Mouse (Mus musculus): ENCODE data around the gene Rest. TPM values are rescaled to one million over a fixed set of nuclear protein-coding genes. Genes with fewer than 3 reads are reported as not detected.
A peak's percentile ranks its signal among the peaks of the same experiment; 100 is the strongest.

The Rest gene
- total RNA-seq, 2 experiments from 2014 or later, result 4.3 to 4.4 TPM

- no peak for DNase-seq (ENCODE audit: low spot score in 2 of 2)
Observed at GRCm38 (mm10) chr5:77307821-77308553, 42.7 kb downstream of the Rest start.

- no peak for DNase-seq (ENCODE audit: low spot score in 2 of 2)
Observed at GRCm38 (mm10) chr5:77309051-77309906, 44.0 kb downstream of the Rest start.

GRCm38 (mm10) chr5:77309924-77310772, 44.9 kb downstream of the Rest start, which contains the start of the genes Noa1 and Polr2b:
TSS of gene Noa1 (minus strand) at chr5:77310084.
TSS of gene Polr2b (plus strand) at chr5:77310147.
- DNase-seq (ENCODE audit: low spot score in 2 of 2), result peak; percentile 96 to 99

- DNase-seq (ENCODE audit: low spot score in 2 of 2), result no peak
Observed at GRCm38 (mm10) chr5:77314206-77314605, 48.9 kb downstream of the Rest start.

GRCm38 (mm10) chr5:77314986-77315385, 49.7 kb downstream of the Rest start:
- DNase-seq (ENCODE audit: low spot score in 2 of 2), result no peak

- no peak for DNase-seq (ENCODE audit: low spot score in 2 of 2)
Observed at GRCm38 (mm10) chr5:77324936-77325335, 59.6 kb downstream of the Rest start.

- DNase-seq (ENCODE audit: low spot score in 2 of 2), result no peak
Observed at GRCm38 (mm10) chr5:77330154-77330553, 64.9 kb downstream of the Rest start.

Small RNAs within 50 kb of the gene (microRNA-seq; reads per million reads assigned to microRNA genes)
- 0 reads per million in 2 experiments for gene Mir5098

Other genes starting within 250 kb of the Rest start
- gene Thegl, start 249.5 kb upstream of the Rest start, total RNA-seq (2021), result 1 to 10 TPM in 1 of 2 experiments, under 1 TPM in 1; 0.97 to 1.1 TPM
- 10 to 100 TPM; 82.2 to 84.9 TPM for gene Hopx, start 150.4 kb upstream of the Rest start, total RNA-seq (2021)
- gene Spink2, start 54.0 kb upstream of the Rest start, total RNA-seq (2021), result not detected
- gene Noa1, start 44.6 kb downstream of the Rest start, total RNA-seq (2021), result 10 to 100 TPM; 24.5 to 24.8 TPM
- gene Polr2b, start 44.7 kb downstream of the Rest start, total RNA-seq (2021), result 10 to 100 TPM; 44.0 to 48.4 TPM
- 10 to 100 TPM; 21.4 to 23.5 TPM for gene Igfbp7, start 142.6 kb downstream of the Rest start, total RNA-seq (2021)